Mouse (Mus musculus): Measurements from ENCODE around the gene Rap1gap. TPM values are rescaled to one million over a fixed set of nuclear protein-coding genes. Genes with fewer than 3 reads are reported as not detected.
A peak's percentile ranks its signal among the peaks of the same experiment; 100 is the strongest.

The Rap1gap gene
- polyA plus RNA-seq, 3 experiments from 2014 or later = 0.45 to 2.3 (median 1.9) TPM

GRCm38 (mm10) chr4:137695300-137695699 is 30.8 kb downstream of the Rap1gap start:
- no peak for ATAC-seq

- ATAC-seq = no peak
Observed at GRCm38 (mm10) chr4:137695900-137696299, 31.4 kb downstream of the Rap1gap start.

GRCm38 (mm10) chr4:137697156-137697885 is 32.8 kb downstream of the Rap1gap start:
- no peak for ATAC-seq

- no peak for ATAC-seq
Observed at GRCm38 (mm10) chr4:137698076-137698985, 33.8 kb downstream of the Rap1gap start.

- ATAC-seq = no peak
Observed at GRCm38 (mm10) chr4:137699264-137700211, 35.0 kb downstream of the Rap1gap start.

- ATAC-seq = no peak
Observed at GRCm38 (mm10) chr4:137700960-137701359, 36.4 kb downstream of the Rap1gap start.

GRCm38 (mm10) chr4:137703077-137703476 is 38.6 kb downstream of the Rap1gap start:
- ATAC-seq = no peak

- no peak for ATAC-seq
Observed at GRCm38 (mm10) chr4:137704561-137704960, 40.0 kb downstream of the Rap1gap start.

- ATAC-seq = no peak
Observed at GRCm38 (mm10) chr4:137705379-137705778, 40.9 kb downstream of the Rap1gap start.

GRCm38 (mm10) chr4:137706510-137706909 is 42.0 kb downstream of the Rap1gap start:
- no peak for ATAC-seq

- peak; percentile 43 for ATAC-seq
Observed at GRCm38 (mm10) chr4:137707216-137707990, 42.9 kb downstream of the Rap1gap start.

- no peak for ATAC-seq
Observed at GRCm38 (mm10) chr4:137712963-137713362, 48.4 kb downstream of the Rap1gap start.

GRCm38 (mm10) chr4:137714020-137714624 is 49.6 kb downstream of the Rap1gap start:
- peak; percentile 32 for ATAC-seq

- no peak for ATAC-seq
Observed at GRCm38 (mm10) chr4:137717005-137717404, 52.5 kb downstream of the Rap1gap start.

GRCm38 (mm10) chr4:137717671-137718070 is 53.1 kb downstream of the Rap1gap start:
- no peak for ATAC-seq

GRCm38 (mm10) chr4:137719378-137720077 is 55.0 kb downstream of the Rap1gap start:
- no peak for ATAC-seq

GRCm38 (mm10) chr4:137721563-137721962 is 57.0 kb downstream of the Rap1gap start:
- ATAC-seq = no peak

- no peak for ATAC-seq
Observed at GRCm38 (mm10) chr4:137722230-137722629, 57.7 kb downstream of the Rap1gap start.

- peak; percentile 57 for ATAC-seq
Observed at GRCm38 (mm10) chr4:137722692-137723427, 58.3 kb downstream of the Rap1gap start.

- ATAC-seq = no peak
Observed at GRCm38 (mm10) chr4:137723527-137723926, 59.0 kb downstream of the Rap1gap start.

All from inflammation-experienced regulatory T-cells, adult 6 months (primary cell).